Mouse (Mus musculus) right cerebral cortex, adult 2 months (tissue): ENCODE measurements around the gene Irs2.
A peak's percentile ranks its signal among the peaks of the same experiment; 100 is the strongest.

Source experiments
- DNase-seq, 2 experiments: peaks; one replicate each; pipeline ENCODE4 v3.0.0; 2021 to 2022; ENCODE audit warnings: low spot score in 2 of 2

Irs2 gene

DNA sequence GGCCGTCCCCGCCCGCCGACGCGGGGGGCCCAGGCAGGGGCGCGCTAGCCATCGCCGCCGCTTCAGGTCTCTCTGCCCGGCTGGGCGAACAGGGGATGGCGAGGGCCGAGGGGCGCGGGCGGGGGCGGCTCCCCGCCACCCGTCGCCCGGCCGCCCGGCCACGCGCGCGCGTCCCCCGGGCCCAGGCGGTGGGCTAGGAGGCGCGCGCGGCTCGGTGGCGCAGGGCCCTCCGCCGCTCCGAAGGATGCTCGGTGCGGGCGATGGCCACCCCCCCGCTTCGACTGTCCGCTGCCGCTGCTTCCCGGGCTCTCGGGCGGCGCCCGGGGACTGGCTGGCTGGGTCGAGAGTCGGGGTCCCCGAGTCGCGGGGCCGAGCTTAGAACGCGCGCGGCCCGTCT is at the start of gene Irs2:
Irs2 (minus strand) TSS at position 80 of the 397 bp plus-strand sequence.
- DNase-seq = no peak

GRCm38 (mm10) chr8:11056665-11057064 is 48.4 kb upstream of the Irs2 start:
- DNase-seq = no peak

DNA sequence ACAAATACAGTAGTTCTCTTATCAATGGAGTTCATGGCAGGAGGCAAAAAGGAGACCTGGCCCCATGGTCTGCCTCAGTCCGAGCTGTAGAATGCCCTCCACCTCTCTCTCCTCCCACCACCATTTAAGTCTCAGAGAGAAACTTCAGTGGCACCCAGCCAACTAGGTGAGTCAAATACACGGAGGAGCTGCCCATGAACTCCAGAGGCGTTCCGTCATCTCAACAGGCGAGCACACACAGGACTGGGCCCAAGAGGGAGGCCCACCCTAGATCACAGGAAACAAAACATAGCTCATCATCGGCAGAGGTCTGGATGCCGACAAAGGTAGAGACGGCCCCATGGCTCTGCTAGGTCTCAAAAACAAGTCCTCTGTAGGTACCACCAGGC is 47.9 kb upstream of the Irs2 start:
- no peak for DNase-seq

- no peak for DNase-seq
Measured at GRCm38 (mm10) chr8:11055557-11056174, 47.4 kb upstream of the Irs2 start.

GRCm38 (mm10) chr8:11049835-11050234 is 41.6 kb upstream of the Irs2 start:
- DNase-seq = no peak

DNA sequence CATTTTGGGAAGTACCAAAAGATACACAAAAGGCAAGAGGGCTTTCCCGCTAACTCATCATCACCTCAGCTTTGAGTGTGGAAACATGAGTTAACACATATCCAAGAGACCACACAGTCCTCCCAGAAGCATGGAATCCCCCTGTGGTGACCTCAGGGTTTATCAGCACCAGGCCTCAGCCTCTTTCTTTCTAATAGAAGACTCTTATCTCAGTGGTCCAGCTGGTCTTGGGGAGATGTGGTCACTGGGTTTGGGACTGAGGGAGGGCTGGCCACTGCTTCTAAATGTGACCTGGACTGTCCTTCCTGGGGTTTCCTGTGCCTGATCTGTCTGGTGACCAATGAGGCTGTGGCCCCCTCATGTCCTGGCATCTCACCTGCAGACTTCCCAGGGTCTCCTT is 39.6 kb upstream of the Irs2 start:
- no peak for DNase-seq

DNA sequence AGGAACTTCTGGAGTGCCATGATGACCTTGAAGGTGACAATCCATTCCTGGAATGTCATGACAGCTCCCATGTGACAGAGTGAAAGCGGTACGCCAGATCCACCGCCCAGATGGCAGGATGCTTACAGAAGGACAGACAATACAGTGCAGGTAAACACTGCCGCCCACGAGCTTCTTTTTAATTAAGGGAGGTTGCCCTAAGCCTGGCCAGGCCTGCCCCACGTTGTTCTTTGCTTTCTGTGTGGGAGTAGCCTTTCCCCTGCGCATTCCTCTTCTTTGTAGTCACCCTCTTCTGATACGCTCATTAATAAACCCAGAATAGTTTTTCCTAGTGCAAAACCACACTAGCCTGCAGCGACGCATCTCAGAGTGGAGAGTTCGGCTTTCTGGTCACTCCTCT is 36.4 kb upstream of the Irs2 start:
- no peak for DNase-seq

- no peak for DNase-seq
Measured at GRCm38 (mm10) chr8:11043591-11043990, 35.3 kb upstream of the Irs2 start.

DNA sequence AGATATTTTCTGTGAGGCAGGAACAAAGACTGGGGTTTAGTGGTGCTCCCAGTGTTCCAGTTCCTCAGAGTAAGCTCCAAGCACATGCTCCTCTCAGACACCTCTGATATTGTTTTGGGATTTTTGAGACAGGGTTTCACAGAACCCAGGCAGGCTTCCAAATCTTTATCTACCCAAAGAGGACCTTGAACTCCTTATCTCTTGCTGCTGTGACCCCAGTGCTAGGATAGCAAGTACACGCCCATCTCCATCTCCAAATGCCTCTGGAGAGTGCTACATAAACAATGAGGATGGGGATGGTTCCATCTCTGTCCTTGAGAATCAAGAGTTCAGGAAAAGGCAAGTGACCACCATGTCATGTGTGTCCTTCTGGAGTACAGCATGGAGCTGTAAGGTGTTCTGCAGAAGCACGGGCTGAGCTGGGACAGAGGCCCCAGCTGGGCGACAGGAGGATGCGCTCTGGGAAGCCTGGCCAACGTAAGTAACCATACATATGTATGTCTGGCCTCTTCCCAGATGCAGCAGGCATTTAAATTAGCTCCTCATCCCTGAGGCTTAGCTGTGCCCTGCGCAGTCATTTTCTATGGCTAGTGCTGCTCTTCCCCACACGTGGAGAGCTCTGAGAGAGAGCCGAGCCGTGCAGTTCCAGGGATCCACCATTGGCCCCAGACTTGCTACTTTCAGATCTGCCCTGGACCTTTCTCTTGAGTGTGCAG is 34.8 kb upstream of the Irs2 start:
- DNase-seq = no peak

- DNase-seq = no peak
Measured at GRCm38 (mm10) chr8:11040088-11040487, 31.8 kb upstream of the Irs2 start.

DNA sequence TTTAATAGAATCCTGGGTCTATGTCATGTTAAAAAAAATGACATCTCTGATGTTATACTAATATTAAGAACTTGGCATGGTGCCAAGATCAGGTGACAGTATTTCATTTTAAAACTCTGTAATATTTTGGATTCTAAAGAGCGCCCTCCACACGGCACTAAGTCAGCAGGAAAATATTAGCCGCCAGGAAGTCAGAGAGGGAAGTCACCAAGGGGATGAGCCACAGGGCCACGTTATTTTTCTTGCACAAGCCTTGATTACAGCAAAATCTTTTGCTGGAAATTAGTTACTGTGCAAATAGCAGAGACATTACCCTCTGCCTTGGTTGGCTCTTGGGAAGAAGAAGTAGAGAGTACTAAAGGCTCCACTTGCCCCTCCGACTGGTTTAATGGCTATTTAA is 30.5 kb upstream of the Irs2 start:
- no peak for DNase-seq

GRCm38 (mm10) chr8:11038367-11038766 is 30.1 kb upstream of the Irs2 start:
- no peak for DNase-seq

GRCm38 (mm10) chr8:11036790-11037189 is 28.5 kb upstream of the Irs2 start:
- DNase-seq = no peak

DNA sequence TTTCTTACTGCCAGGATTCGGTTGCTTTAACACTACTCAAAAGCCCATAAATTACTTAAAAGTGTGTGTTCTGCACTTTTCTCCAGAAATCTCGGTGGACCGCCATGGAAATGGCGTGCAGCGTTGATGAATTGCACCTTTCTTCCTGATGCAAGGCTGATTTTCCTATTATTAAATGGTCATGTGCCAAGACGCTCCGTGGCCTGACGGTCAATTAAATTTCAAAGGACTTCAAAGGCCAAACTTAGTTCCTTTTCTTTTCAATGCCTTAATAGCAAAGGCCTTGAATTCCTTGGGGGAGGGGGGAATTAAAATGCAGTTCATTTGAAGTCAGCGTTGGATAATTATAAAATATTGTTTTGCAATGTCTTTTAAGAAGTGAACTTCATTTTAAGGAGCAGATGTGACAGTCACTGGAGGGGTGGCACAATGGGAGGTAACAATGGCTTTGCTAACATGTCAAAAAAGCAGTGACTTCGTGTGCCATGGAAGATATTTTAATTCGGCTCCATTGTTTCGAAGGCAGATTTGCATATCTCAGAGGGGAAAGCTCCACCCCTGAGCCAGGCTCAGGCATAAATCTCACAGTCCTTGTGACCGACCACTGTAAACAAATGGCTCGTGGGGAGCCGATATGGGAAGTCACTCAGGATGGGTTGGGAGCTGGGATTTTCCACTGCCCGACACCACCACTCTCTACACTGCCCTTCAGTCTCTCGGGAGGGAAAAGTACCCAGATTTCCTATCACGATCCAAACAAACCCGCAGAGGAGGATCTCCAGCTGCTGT is 27.6 kb upstream of the Irs2 start:
- no peak for DNase-seq

- DNase-seq = no peak
Measured at GRCm38 (mm10) chr8:11024871-11025270, 16.6 kb upstream of the Irs2 start.

DNA sequence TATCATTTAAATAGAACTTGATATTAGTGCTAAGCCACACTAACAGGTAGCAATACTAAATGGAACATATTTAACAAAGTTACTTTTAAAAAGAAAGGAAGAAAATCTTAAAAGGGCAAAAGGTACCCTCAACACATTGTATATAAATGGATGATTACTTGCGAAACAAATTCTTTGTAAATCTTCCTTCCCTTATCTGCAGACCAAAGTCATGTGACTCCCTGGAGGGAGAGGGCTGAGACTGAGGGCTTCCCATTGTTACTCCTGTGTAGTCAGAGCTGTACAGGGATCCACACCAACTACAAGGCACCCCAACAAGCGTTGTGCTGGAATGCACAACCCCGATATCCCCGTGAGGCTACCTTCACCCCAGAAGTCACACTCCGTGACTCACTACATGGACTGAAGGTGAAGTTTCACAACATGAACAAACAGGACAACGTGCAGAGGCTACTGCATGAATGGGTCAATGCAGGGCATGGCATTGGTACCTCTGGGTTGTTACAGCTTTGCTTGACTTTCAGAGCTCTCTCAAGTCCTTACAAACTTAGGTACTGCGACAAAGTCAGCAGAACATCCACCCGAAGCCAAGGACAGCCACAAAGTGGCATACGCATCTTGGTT is 12.8 kb upstream of the Irs2 start:
- no peak for DNase-seq

GRCm38 (mm10) chr8:11015622-11016021 is 7.4 kb upstream of the Irs2 start:
- DNase-seq = no peak

GRCm38 (mm10) chr8:11013258-11013657 is 5.0 kb upstream of the Irs2 start:
- DNase-seq = peak; percentile 76 to 84

DNA sequence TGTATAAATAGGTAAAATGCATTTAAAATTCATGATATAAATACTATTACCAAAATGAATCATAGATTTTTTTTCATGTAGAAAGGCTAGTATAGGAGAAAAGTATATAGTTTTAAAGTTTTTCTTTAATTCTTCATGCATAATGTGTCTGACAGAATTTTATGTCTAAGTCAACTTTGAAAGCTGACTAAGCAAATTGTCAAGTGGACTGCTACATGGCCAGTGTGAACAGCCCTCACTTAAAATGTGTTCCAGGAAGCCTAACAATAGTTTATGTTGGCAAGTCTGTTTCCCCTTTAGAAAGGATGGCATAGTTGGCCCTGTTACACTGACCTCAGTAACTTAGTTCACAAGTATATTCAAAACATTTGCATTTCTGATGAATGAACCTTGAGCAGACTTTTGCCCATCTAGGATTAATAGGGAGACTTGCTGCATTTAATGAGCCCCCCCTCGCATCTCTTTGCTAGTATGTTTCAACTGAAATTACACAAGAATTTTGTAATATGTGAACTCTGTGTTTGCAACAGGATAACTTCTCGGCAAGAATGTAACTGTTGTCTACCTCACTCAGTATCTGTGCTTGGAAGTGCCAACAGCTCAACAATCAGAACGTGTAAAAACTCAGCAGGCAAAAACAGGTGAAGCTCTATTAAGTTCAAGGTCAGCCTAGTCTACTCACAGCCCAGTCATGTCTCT is 3.7 kb upstream of the Irs2 start:
- no peak for DNase-seq

- peak in 1 of 2 experiments; percentile 21 for DNase-seq
Measured at GRCm38 (mm10) chr8:11010913-11011605, 2.8 kb upstream of the Irs2 start.

DNA sequence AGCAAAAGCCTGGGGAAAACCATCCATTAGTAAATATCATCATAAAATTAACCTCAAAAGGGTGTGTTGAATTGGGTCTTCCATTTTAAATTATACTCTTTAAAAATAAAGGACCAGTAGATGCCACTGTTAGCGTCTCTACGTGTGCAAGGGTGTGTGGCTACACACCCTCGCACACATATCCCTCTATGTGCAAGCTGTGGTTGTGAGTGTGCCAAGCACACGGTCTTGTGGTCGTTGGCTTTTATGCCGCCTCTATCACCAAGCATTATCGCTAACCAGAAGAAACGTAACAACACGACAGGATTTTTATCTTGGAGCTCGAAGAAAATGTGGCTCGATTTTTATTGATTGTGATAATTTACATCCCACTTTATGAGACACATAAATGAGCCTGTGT is 2.1 kb upstream of the Irs2 start:
- DNase-seq = no peak
